ENCODE assay signal across 8 mouse cellular contexts in the genomic region with DNA sequence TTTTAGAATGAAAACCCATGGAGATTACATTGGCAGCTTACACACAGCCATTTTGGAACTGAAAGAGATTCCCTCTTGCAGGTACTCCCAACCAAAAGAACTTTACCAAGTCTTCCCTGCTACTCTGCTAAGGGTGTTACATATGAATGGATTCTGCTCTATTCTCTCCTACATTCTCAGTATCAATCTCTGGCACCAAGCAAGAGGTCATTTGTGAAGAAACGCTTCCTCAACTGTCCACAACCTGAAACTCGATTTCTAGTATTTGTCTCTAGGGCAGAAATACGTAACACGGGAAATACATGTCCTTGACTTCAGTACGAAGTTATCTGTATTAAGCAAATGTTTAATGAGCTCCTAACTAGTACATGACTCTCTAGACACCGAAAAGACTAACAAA. TPM values are rescaled to one million over a fixed set of nuclear protein-coding genes. Genes with fewer than 3 reads are reported as not detected.
DNase-seq lines count a peak whose midpoint lies in the region; ATAC-seq lines count a peak whose summit lies in the region.

No protein-coding gene starts in this region.

- H3K4me1 ChIP-seq in lung, embryonic 15.5 days: peaks cover 7% of the 10 kb centered on the region
- peaks cover 10% of the 10 kb centered on the region for H3K4me1 ChIP-seq in embryonic facial prominence, embryonic 15.5 days
- H3K4me1 ChIP-seq in limb, embryonic 12.5 days (replicated peaks): peaks cover 7% of the 10 kb centered on the region
- H3K4me1 ChIP-seq in stomach, embryonic 15.5 days: peaks cover 9% of the 10 kb centered on the region

- H3K9me3 ChIP-seq in lung, embryonic 15.5 days: no peaks in the 10 kb centered on the region
- H3K9me3 ChIP-seq in embryonic facial prominence, embryonic 15.5 days (replicated peaks): no peaks in the 10 kb centered on the region
- no peaks in the 10 kb centered on the region for H3K9me3 ChIP-seq in limb, embryonic 12.5 days
- no peaks in the 10 kb centered on the region for H3K9me3 ChIP-seq in stomach, embryonic 15.5 days

- DNase-seq in lung, postnatal 25 days (ENCODE audit: low spot score): no peak
- DNase-seq in adrenal gland, adult 8-10 months: no peak
- no peak for DNase-seq in gastrocnemius, postnatal 10 days

- peak overlapping the region; percentile 69 for H3K4me3 ChIP-seq in lung, embryonic 15.5 days
- peak overlapping the region; percentile 72 for H3K4me3 ChIP-seq in embryonic facial prominence, embryonic 15.5 days (replicated peaks)
- peak overlapping the region; percentile 67 for H3K4me3 ChIP-seq in limb, embryonic 12.5 days (replicated peaks)
- H3K4me3 ChIP-seq in stomach, embryonic 15.5 days (replicated peaks): peak overlapping the region; percentile 67

- no peak for ATAC-seq in lung, embryonic 15.5 days (ENCODE audit: borderline replicate concordance, extremely low read depth, low FRiP score, low TSS enrichment)
- ATAC-seq in embryonic facial prominence, embryonic 15.5 days (ENCODE audit: insufficient number of reproducible peaks, low FRiP score, low TSS enrichment, low read depth): no peak
- ATAC-seq in limb, embryonic 12.5 days (ENCODE audit: insufficient number of reproducible peaks, insufficient read depth, low FRiP score, low TSS enrichment, low read depth): no peak
- ATAC-seq in stomach, embryonic 15.5 days (ENCODE audit: insufficient read depth, low FRiP score, low read depth): no peak
- no peak for ATAC-seq in megakaryocyte-erythroid progenitor cell, adult 5-6 weeks (replicated peaks; ENCODE audit: low FRiP score, low TSS enrichment, poor library complexity, severe bottlenecking)

- H3K27ac ChIP-seq in lung, embryonic 15.5 days: no peak overlapping the region
- H3K27ac ChIP-seq in embryonic facial prominence, embryonic 15.5 days (replicated peaks): no peak overlapping the region
- H3K27ac ChIP-seq in limb, embryonic 12.5 days: no peak overlapping the region
- H3K27ac ChIP-seq in stomach, embryonic 15.5 days: peak overlapping the region; percentile 68; the same call in 1 of the 2 replicates

- WGBS in lung, embryonic 15.5 days: 36% methylated on average over 6 of the region's 6 CpGs
- 52% methylated on average over 6 of the region's 6 CpGs for WGBS in embryonic facial prominence, embryonic 15.5 days
- WGBS in limb, embryonic 12.5 days: 62% methylated on average over 6 of the region's 6 CpGs
- 52% methylated on average over 6 of the region's 6 CpGs for WGBS in stomach, embryonic 15.5 days

- peak overlapping the region; percentile 77 for H3K4me2 ChIP-seq in lung, embryonic 15.5 days
- peak overlapping the region; percentile 68 for H3K4me2 ChIP-seq in embryonic facial prominence, embryonic 15.5 days (replicated peaks)
- peak overlapping the region; percentile 68 for H3K4me2 ChIP-seq in limb, embryonic 12.5 days
- peak overlapping the region; percentile 58 for H3K4me2 ChIP-seq in stomach, embryonic 15.5 days

- H3K9ac ChIP-seq in lung, embryonic 15.5 days: peak overlapping the region; percentile 71
- H3K9ac ChIP-seq in embryonic facial prominence, embryonic 15.5 days: no peak overlapping the region
- H3K9ac ChIP-seq in limb, embryonic 12.5 days (replicated peaks): peak overlapping the region; percentile 79; the same call in 1 of the 2 replicates
- H3K9ac ChIP-seq in stomach, embryonic 15.5 days: peak overlapping the region; percentile 33; the same call in 1 of the 2 replicates

- H3K27me3 ChIP-seq in lung, embryonic 15.5 days: no peaks in the 10 kb centered on the region
- no peaks in the 10 kb centered on the region for H3K27me3 ChIP-seq in embryonic facial prominence, embryonic 15.5 days
- H3K27me3 ChIP-seq in limb, embryonic 12.5 days: no peaks in the 10 kb centered on the region
- no peaks in the 10 kb centered on the region for H3K27me3 ChIP-seq in stomach, embryonic 15.5 days (replicated peaks)

- no peaks in the 10 kb centered on the region; the same call in 1 of the 2 replicates for H3K36me3 ChIP-seq in lung, embryonic 15.5 days
- peaks cover 6% of the 10 kb centered on the region; the same call in 1 of the 2 replicates for H3K36me3 ChIP-seq in embryonic facial prominence, embryonic 15.5 days
- H3K36me3 ChIP-seq in limb, embryonic 12.5 days: peaks cover 8% of the 10 kb centered on the region; the same call in 1 of the 2 replicates
- no peaks in the 10 kb centered on the region for H3K36me3 ChIP-seq in stomach, embryonic 15.5 days

RNA-seq across cellular contexts. Expression of gene Mettl5, which starts 0.8 kb away (rescaled TPM):
- polyA plus RNA-seq in lung, embryonic 15.5 days (2015; fragmentation: Nextera tagmentation; extraction: Ambion mirVana): 34.7 and 36.5 TPM in 2 replicates
- polyA plus RNA-seq in embryonic facial prominence, embryonic 15.5 days (2015; fragmentation: Nextera tagmentation; extraction: Ambion mirVana): 35.8 and 36.6 TPM in 2 replicates
- polyA plus RNA-seq in limb, embryonic 12.5 days (2016; fragmentation: Nextera tagmentation; extraction: Ambion mirVana): 37.6 and 40.3 TPM in 2 replicates
- polyA plus RNA-seq in stomach, embryonic 15.5 days (2015; fragmentation: Nextera tagmentation; extraction: Ambion mirVana): 39.7 and 45.9 TPM in 2 replicates
- 10 to 100 TPM; 16.2 to 26.2 (median 21.0) TPM for total RNA-seq in adrenal gland, adult 8-10 months (2022)
- total RNA-seq in megakaryocyte-erythroid progenitor cell, adult 5-6 weeks (2014; fragmentation: Nextera tagmentation): 27.3 and 60.1 TPM in 2 replicates
- 43.5 and 86.1 TPM in 2 replicates for total RNA-seq in megakaryocyte-erythroid progenitor cell, adult 5-6 weeks (2017)
- total RNA-seq in gastrocnemius, postnatal 10 days (2021): 10 to 100 TPM; 19.6 to 21.4 TPM

RNA-seq across cellular contexts. Expression of gene Ubr3, which starts 12.5 kb away (rescaled TPM):
- 10.8 and 13.3 TPM in 2 replicates for polyA plus RNA-seq in lung, embryonic 15.5 days (2015; fragmentation: Nextera tagmentation; extraction: Ambion mirVana)
- polyA plus RNA-seq in embryonic facial prominence, embryonic 15.5 days (2015; fragmentation: Nextera tagmentation; extraction: Ambion mirVana): 11.7 and 15.0 TPM in 2 replicates
- 15.8 and 19.1 TPM in 2 replicates for polyA plus RNA-seq in limb, embryonic 12.5 days (2016; fragmentation: Nextera tagmentation; extraction: Ambion mirVana)
- 12.8 and 13.3 TPM in 2 replicates for polyA plus RNA-seq in stomach, embryonic 15.5 days (2015; fragmentation: Nextera tagmentation; extraction: Ambion mirVana)
- total RNA-seq in adrenal gland, adult 8-10 months (2022): 10 to 100 TPM; 85.6 to 99.8 (median 95.5) TPM
- 31.5 and 37.1 TPM in 2 replicates for total RNA-seq in megakaryocyte-erythroid progenitor cell, adult 5-6 weeks (2014; fragmentation: Nextera tagmentation)
- total RNA-seq in megakaryocyte-erythroid progenitor cell, adult 5-6 weeks (2017): 39.3 and 67.1 TPM in 2 replicates
- total RNA-seq in gastrocnemius, postnatal 10 days (2021): 100 to 1,000 TPM; 106 to 107 TPM

RNA-seq across cellular contexts. Expression of gene Ssb, which starts 23.2 kb away (rescaled TPM):
- 296 TPM in 2 replicates for polyA plus RNA-seq in lung, embryonic 15.5 days (2015; fragmentation: Nextera tagmentation; extraction: Ambion mirVana)
- polyA plus RNA-seq in embryonic facial prominence, embryonic 15.5 days (2015; fragmentation: Nextera tagmentation; extraction: Ambion mirVana): 287 and 315 TPM in 2 replicates
- 365 and 413 TPM in 2 replicates for polyA plus RNA-seq in limb, embryonic 12.5 days (2016; fragmentation: Nextera tagmentation; extraction: Ambion mirVana)
- 309 and 316 TPM in 2 replicates for polyA plus RNA-seq in stomach, embryonic 15.5 days (2015; fragmentation: Nextera tagmentation; extraction: Ambion mirVana)
- 100 to 1,000 TPM; 149 to 159 (median 152) TPM for total RNA-seq in adrenal gland, adult 8-10 months (2022)
- total RNA-seq in megakaryocyte-erythroid progenitor cell, adult 5-6 weeks (2014; fragmentation: Nextera tagmentation): 248 and 394 TPM in 2 replicates
- 771 and 927 TPM in 2 replicates for total RNA-seq in megakaryocyte-erythroid progenitor cell, adult 5-6 weeks (2017)
- total RNA-seq in gastrocnemius, postnatal 10 days (2021): 100 to 1,000 TPM; 102 to 114 TPM
